In genomic region chr7:122300538-122300937, GRCm38 (mm10) we compare ENCODE assay signal across 20 mouse cellular contexts.
"Had no signal": no experiment of that assay in that cellular context is flagged by ENCODE, and none has a peak within 500 bp of the region (broad histone marks: within the 10 kb centered on the region; RNA-seq: fewer than 3 reads in every experiment).

No protein-coding gene starts in this region.

- H3K9me3 ChIP-seq: liver, embryonic 13.5 days; neural tube, embryonic 12.5 days; neural tube, embryonic 15.5 days had no signal

- H3K27ac ChIP-seq: left cerebral cortex, adult 2 months; liver, embryonic 13.5 days; neural tube, embryonic 12.5 days; neural tube, embryonic 15.5 days; stomach, postnatal 0 days had no signal

- H3K4me3 ChIP-seq: left cerebral cortex, adult 2 months; liver, embryonic 13.5 days; neural tube, embryonic 12.5 days; neural tube, embryonic 15.5 days had no signal

- H3K27me3 ChIP-seq: liver, embryonic 13.5 days; neural tube, embryonic 12.5 days; neural tube, embryonic 15.5 days had no signal

- H3K9ac ChIP-seq: liver, embryonic 13.5 days; neural tube, embryonic 12.5 days; neural tube, embryonic 15.5 days had no signal

- H3K4me2 ChIP-seq: liver, embryonic 13.5 days; midbrain, embryonic 11.5 days; neural tube, embryonic 12.5 days; neural tube, embryonic 15.5 days had no signal

- H3K36me3 ChIP-seq: liver, embryonic 13.5 days; neural tube, embryonic 12.5 days had no signal

- DNase-seq: kidney, adult 18-20 months; kidney, adult 9 months; kidney, postnatal 14 days; kidney, postnatal 4 days; layer of hippocampus, adult 9-11 months; layer of hippocampus, postnatal 36 days; liver, embryonic 13.5 days; lung, postnatal 36 days; midbrain, embryonic 14.5 days; right cerebral cortex, adult 18-20 months; right cerebral cortex, postnatal 14 days; right cerebral cortex, postnatal 4 days; thymus, adult 2 months; thymus, postnatal 14 days; thymus, postnatal 4 days had no signal

- H3K4me1 ChIP-seq: liver, embryonic 13.5 days; neural tube, embryonic 12.5 days; neural tube, embryonic 15.5 days had no signal
